Mouse (Mus musculus): ENCODE measurements around the gene Coch.

The Coch gene

DNA sequence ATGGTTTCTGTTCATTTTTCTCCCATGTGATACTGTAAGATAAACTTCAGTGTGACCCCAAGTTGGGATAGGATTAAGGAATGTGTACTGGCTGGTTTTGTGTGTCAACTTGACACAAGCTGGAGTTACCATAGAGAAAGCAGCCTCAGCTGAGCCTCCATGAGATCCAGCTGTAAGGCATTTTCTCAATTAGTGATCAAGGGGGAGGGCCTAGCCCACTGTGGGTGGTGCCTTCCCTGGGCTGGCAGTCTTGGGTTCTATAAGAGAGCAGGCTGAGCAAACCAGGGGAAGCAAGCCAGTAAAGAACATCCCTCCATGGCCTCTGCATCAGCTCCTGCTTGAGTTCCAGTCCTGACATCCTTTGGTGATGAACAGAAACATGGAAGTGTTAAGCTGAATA lies 56.3 kb downstream of the Coch start:
- peak; percentile 51 for DNase-seq
